Mouse (Mus musculus) kidney, postnatal 0 days (tissue): ENCODE measurements around the gene Slc22a7. TPM values are rescaled to one million over a fixed set of nuclear protein-coding genes. Genes with fewer than 3 reads are reported as not detected.

ENCODE experiments used
- ATAC-seq: fragments of 200-750 bp; cut with Nextera tagmentation; replicated peaks from 2 replicates; pipeline ENCODE4 v1.8.0; 2017; ENCODE audit warnings: low read depth, moderate number of reproducible peaks, moderate TSS enrichment, moderate library complexity; ENCODE audit not compliant: low FRiP score
- DNase-seq: peaks from one replicate; pipeline ENCODE4 v3.0.0-alpha.2; 2016; ENCODE audit warnings: low spot score
- H3K27ac ChIP-seq: fragments of 300-500 bp; sonication (generic); 2 replicates; pipeline ENCODE4 v1.5.1; 2014; ENCODE audit warnings: mild to moderate bottlenecking
- H3K27me3 ChIP-seq: fragments of 300-500 bp; sonication (generic); 2 replicates; pipeline ENCODE4 v1.6.1; 2014; ENCODE audit warnings: low read length, mixed read lengths; ENCODE audit not compliant: insufficient read depth
- H3K36me3 ChIP-seq: fragments of 300-500 bp; sonication (generic); 2 replicates; pipeline ENCODE4 v1.6.1; 2014; ENCODE audit warnings: low read length, mixed read lengths; ENCODE audit not compliant: insufficient read depth
- H3K4me1 ChIP-seq: fragments of 300-500 bp; sonication (generic); replicated peaks from 2 replicates; pipeline ENCODE4 v1.6.1; 2014; ENCODE audit warnings: antibody characterized with exemption, low read length, mixed read lengths; ENCODE audit not compliant: insufficient read depth
- H3K4me2 ChIP-seq: fragments of 300-500 bp; sonication (generic); 2 replicates; pipeline ENCODE4 v1.6.1; 2014; ENCODE audit warnings: mild to moderate bottlenecking, low read length, moderate library complexity, mixed read lengths
- H3K4me3 ChIP-seq: fragments of 300-500 bp; sonication (generic); replicated peaks from 2 replicates; pipeline ENCODE4 v1.5.1; 2014; ENCODE audit warnings: low read depth, low read length
- H3K9ac ChIP-seq: fragments of 300-500 bp; sonication (generic); 2 replicates; pipeline ENCODE4 v1.6.1; 2014; ENCODE audit warnings: low read depth, low read length
- H3K9me3 ChIP-seq: fragments of 300-500 bp; sonication (generic); replicated peaks from 2 replicates; pipeline ENCODE4 v1.6.1; 2016; ENCODE audit warnings: low read length, inconsistent platforms, mixed read lengths
- CTCF ChIP-seq: IDR thresholded peaks from 2 replicates; pipeline ENCODE4 v1.5.1; 2016; ENCODE audit warnings: antibody characterized with exemption, low read depth, mild to moderate bottlenecking, moderate library complexity
- WGBS: fragments of 180-500 bp; shearing (Covaris S2); extraction: QIAGEN DNeasy Blood & Tissue Kit; methylation state at CpG from one replicate; pipeline ENCODE4 v1.1.7; 2014; 5-methylcytosine and 5-hydroxymethylcytosine counted together
- polyA plus RNA-seq: library from polyadenylated mRNA; unstranded; fragments of >200 nt; fragmentation: Nextera tagmentation; extraction: Ambion mirVana; gene quantifications from 2 replicates; pipeline ENCODE4 v1.2.1, GENCODE M21; 2015

Gene Slc22a7
- polyA plus RNA-seq, result 1.6 and 1.9 TPM in 2 replicates

DNA sequence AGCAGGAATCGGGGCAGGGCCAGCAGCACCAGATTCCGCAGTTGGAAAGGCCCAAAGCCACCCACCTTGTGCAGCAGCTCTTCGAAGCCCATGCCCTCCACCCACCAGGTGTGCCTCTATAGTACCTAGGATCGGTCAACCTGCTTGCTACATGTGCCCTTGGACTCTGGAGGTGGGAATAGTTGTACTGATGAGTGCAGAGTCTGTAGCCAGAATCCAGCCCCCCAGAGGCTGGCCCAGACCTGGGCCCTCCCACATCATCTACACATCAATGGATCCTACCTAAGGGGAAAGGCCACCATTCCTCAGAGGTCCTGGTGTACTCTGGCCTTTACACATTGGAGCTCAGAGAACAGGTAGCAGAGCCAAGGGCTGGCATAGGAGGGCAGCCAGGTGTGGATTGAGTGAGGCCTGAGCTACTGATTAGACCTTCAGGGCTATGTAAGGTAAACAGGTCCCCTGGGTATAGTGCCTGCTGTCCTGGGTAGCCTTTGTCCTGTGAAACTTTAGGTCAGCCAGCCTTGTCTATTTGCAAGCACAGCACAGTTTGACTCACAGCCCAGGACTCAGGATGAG is at the start of gene Slc22a7:
Gene Slc22a7, minus strand, starts transcription at position 160 of the 576 bp plus-strand sequence.
- H3K27me3 ChIP-seq, result peaks cover 4% of the 10 kb centered on the region; the same call in 1 of the 2 replicates
- no peak for TF ChIP-seq CTCF
- WGBS, result 81% methylated on average over 4 of the region's 4 CpGs

DNA sequence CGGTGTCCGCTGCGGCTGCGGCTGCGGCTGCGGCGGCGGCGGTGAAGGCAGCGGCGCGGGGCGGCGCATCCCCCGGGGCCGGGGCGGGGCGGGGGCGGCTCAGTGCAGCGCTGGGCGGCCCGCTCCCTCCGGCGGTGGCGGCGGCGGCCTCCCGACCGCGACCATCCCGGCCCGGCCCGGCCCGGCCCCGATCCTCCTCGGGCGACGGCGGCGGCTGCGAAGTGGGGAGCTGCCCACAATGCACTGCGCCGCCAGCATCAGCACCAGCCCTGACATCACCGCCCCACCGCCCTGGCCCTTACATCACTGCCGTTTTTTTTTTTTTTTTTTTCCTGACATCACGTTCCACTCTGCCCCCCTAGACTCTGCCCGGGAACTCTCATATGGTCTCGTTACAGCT is 49.2 kb upstream of the Slc22a7 start, which contains the start of gene Ttbk1:
Gene Ttbk1, minus strand, starts transcription at position 245 of the 400 bp plus-strand sequence.
- Histone ChIP-seq H3K36me3 (no peaks in the 10 kb centered on the region), H3K4me3 (peak within 1 kb of the TSS; percentile 24), H3K27me3 (peaks cover 27% of the 10 kb centered on the region), H3K4me1 (peaks cover 7% of the 10 kb centered on the region), H3K4me2 (peak within 1 kb of the TSS; percentile 49), H3K9me3 (no peaks in the 10 kb centered on the region), H3K9ac (0 out of 2 replicates have a peak within 1 kb of the TSS, but pooled peaks have one; percentile 23), H3K27ac (no peak within 1 kb of the TSS)
- no peak for DNase-seq
- no peak for TF ChIP-seq CTCF
- whole genome bisulfite sequencing, result 3% methylated on average over 24 of the region's 49 CpGs
- 0 out of 2 replicates have a peak, but pooled peaks have one; percentile 31 for ATAC-seq

More for the DNA sequence above, at the start of gene Slc22a7:
- no peak within 1 kb of the TSS for H3K9ac ChIP-seq
- H3K9me3 ChIP-seq, result no peaks in the 10 kb centered on the region
- no peak within 1 kb of the TSS for H3K4me3 ChIP-seq
- peak; percentile 79 for ATAC-seq
- H3K4me2 ChIP-seq, result no peak within 1 kb of the TSS
- H3K27ac ChIP-seq, result no peak within 1 kb of the TSS
- no peak for DNase-seq
- H3K4me1 ChIP-seq, result 0 out of 2 replicates have a peak, but pooled peaks cover 4% of the 10 kb centered on the region
- no peaks in the 10 kb centered on the region for H3K36me3 ChIP-seq

DNA sequence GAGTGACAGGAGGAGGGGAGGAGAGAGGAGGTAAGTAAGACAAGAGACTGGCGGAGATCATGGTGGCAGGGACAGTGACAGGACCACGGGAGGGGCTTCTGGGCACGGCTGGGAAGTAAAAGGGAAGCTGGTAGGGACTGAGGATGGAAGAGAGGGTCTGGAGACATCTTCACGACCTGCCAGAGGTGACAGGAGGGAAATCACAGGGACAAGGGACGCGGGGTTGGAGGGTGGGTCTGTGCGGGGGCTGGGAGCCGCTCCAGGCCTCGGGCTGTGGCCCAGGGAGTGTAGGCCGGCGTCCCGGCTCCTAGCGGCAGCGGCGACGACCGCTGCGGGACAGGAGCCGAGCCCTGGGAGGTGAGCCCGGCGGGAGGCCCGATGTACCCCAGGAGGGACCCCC is 48.7 kb upstream of the Slc22a7 start:
- H3K27me3 ChIP-seq, result peaks cover 27% of the 10 kb centered on the region
- DNase-seq, result no peak
- no peaks in the 10 kb centered on the region for H3K36me3 ChIP-seq
- no peaks in the 10 kb centered on the region for H3K9me3 ChIP-seq
- H3K4me3 ChIP-seq, result peak overlapping the region; percentile 24
- peaks cover 7% of the 10 kb centered on the region for H3K4me1 ChIP-seq
- H3K4me2 ChIP-seq, result peak overlapping the region; percentile 49
- H3K9ac ChIP-seq, result 0 out of 2 replicates have a peak overlapping the region, but pooled peaks have one; percentile 23
- no peak overlapping the region for H3K27ac ChIP-seq
- TF ChIP-seq CTCF, result no peak
- 6% methylated on average over 8 of the region's 22 CpGs for WGBS
- ATAC-seq, result no peak

DNA sequence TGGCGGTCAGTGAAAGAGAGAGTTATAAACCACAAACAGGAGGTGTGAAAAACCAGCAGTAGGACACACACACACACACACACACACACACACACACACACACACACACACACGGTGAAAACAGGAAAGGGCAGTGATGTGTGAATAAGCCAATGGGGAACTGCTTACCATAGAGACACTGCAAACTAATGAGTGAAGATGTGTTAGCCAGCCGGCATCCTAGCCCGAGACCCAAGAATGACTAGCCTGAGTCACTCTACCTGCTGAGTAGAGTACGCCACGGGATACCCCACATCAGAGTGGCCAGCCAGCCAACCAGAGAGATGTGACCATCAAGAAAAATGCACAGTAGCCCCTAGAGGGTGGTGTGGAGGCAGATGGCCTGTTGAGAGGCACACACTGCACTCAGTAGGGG is 46.2 kb upstream of the Slc22a7 start:
- DNase-seq, result no peak
- TF ChIP-seq CTCF, result peak; percentile 24; the same call in 1 of the 2 replicates
- H3K36me3 ChIP-seq, result no peaks in the 10 kb centered on the region
- H3K9ac ChIP-seq, result 0 out of 2 replicates have a peak overlapping the region, but pooled peaks have one; percentile 28
- H3K4me1 ChIP-seq, result peaks cover 7% of the 10 kb centered on the region
- H3K27ac ChIP-seq, result peak overlapping the region; percentile 37; the same call in 1 of the 2 replicates
- peak overlapping the region; percentile 60 for H3K4me2 ChIP-seq
- no peaks in the 10 kb centered on the region for H3K9me3 ChIP-seq
- peak; percentile 33; the same call in 1 of the 2 replicates for ATAC-seq
- peak overlapping the region; percentile 26; the same call in 1 of the 2 replicates for H3K4me3 ChIP-seq
- WGBS, result 15% methylated on average over 6 of the region's 6 CpGs
- H3K27me3 ChIP-seq, result peaks cover 27% of the 10 kb centered on the region

GRCm38 (mm10) chr17:46484021-46484431 is 45.8 kb upstream of the Slc22a7 start:
- no peaks in the 10 kb centered on the region for H3K9me3 ChIP-seq
- TF ChIP-seq CTCF, result no peak
- H3K4me2 ChIP-seq, result peak overlapping the region; percentile 60
- ATAC-seq (peak; percentile 71), DNase-seq (peak; percentile 37)
- peak overlapping the region; percentile 28; the same call in 1 of the 2 replicates for H3K9ac ChIP-seq
- peak overlapping the region; percentile 37 for H3K27ac ChIP-seq
- H3K27me3 ChIP-seq, result peaks cover 27% of the 10 kb centered on the region
- H3K4me1 ChIP-seq, result peaks cover 7% of the 10 kb centered on the region
- WGBS, result 0% methylated on average over 13 of the region's 13 CpGs
- H3K36me3 ChIP-seq, result no peaks in the 10 kb centered on the region
- peak overlapping the region; percentile 26 for H3K4me3 ChIP-seq

GRCm38 (mm10) chr17:46483561-46484001 is 45.3 kb upstream of the Slc22a7 start:
- ATAC-seq (peak; percentile 59), DNase-seq (peak; percentile 62)
- peaks cover 25% of the 10 kb centered on the region for H3K27me3 ChIP-seq
- peaks cover 7% of the 10 kb centered on the region for H3K4me1 ChIP-seq
- H3K4me3 ChIP-seq, result peak overlapping the region; percentile 26
- H3K9me3 ChIP-seq, result no peaks in the 10 kb centered on the region
- 1% methylated on average over 16 of the region's 16 CpGs for WGBS
- no peak for TF ChIP-seq CTCF
- peak overlapping the region; percentile 60 for H3K4me2 ChIP-seq
- H3K9ac ChIP-seq, result no peak overlapping the region; the same call in 1 of the 2 replicates
- H3K36me3 ChIP-seq, result no peaks in the 10 kb centered on the region
- peak overlapping the region; percentile 37; the same call in 1 of the 2 replicates for H3K27ac ChIP-seq
